Mouse (Mus musculus) thymus, adult 18-20 months (tissue): ENCODE data around the gene Tpmt.

ENCODE experiments used
- DNase-seq, 2 experiments: peaks; one replicate each; pipeline ENCODE4 v3.0.0; 2022; ENCODE audit warnings: mixed read lengths in 2 of 2

Gene Tpmt

DNA sequence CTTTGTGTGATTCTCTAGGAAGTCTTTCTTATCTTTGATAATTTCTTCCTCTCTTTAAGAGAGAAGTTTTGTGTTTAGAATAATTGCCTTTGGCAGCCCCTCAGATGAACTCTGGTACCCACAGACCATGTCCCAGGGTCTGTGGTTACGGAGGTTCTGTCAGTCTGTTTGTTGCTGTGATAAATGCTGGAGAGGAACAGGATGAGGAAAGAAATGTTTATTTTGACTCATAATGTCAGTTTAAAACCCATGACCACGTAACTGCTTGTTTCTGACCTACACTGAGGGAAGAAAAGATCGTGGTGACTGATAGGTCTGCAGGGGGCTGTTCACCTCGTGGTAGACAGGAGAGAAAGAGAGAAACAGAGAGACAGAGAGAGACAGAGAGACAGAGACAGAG is 68.6 kb downstream of the Tpmt start:
- no peak for DNase-seq

DNA sequence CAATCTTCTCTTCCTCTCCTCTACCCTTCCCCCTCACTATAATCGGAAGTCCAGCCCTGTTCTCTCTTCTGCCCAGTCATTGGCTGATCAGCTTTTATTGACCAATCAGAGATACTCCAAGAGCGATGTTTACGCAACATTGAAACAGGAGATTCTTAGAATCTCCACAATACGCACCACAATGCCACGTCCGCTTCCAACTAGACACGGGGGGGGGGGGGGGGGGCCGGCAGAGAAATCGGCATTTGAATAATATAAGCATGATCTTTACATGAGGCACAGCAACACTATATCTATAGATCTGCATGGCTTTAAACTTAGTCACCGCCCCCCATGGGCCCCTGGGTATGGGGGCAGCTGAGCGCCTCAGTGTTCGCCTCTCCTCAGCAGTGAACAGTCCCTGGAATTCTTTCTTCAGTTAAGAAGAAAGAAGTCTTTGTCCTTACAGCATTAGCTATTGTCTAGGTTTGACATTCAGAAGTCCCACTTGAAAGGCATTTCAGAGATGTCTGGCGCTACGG is 69.4 kb downstream of the Tpmt start:
- no peak for DNase-seq
